Mouse (Mus musculus) cortical plate, adult 2 months (tissue): ENCODE measurements at regions not wholly inside any gene's neighbourhood (a gene's known extent, or its start where the extent isn't known, plus 50 kb on each side); places are given as distances from the start of the nearest gene placed in this dataset.

Experiments
- CTCF ChIP-seq: fragments of 200-500 bp; IDR thresholded peaks from 2 replicates; pipeline ENCODE4 v1.5.1; 2011; ENCODE audit warnings: mild to moderate bottlenecking, control low read depth, low read length; ENCODE audit not compliant: insufficient read depth; ENCODE audit errors: extremely low read depth
- POLR2A ChIP-seq: fragments of 200-500 bp; IDR thresholded peaks from 2 replicates; pipeline ENCODE4 v1.6.1; 2011; ENCODE audit warnings: mild to moderate bottlenecking, low read length, control low read depth; ENCODE audit not compliant: insufficient read depth; ENCODE audit errors: extremely low read depth

DNA sequence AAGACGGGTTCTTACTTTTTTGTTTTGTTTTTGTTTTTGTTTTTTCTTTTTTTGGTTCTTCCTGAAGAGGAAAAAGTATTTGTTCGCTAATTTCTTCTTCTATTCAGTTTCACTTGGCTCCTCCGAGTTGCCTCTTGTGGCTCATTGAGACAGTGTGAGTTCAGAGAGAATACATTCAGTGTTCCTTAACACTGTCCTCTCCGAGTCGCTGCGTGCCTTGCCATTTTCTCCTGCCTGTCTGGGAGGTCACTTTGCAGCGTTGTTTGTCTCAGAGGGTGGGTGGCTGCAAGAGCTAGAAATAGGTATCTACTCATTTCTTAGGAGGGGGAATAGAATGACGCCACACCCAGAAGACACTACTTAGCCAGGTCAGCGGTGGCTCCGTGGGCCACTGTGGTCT, 98.6 kb upstream of the Ccdc54 start:
- TF ChIP-seq CTCF (no peak), POLR2A (no peak)
